Mouse (Mus musculus) cerebellum, adult 9-10 months (tissue): ENCODE results near the gene Tmem164.
"Not testable (repeated sequence)": the region's sequence is repeated elsewhere in the genome, so short reads cannot be mapped to it uniquely, and the experiment has no call there.

Experiments
- DNase-seq: peaks from one replicate; pipeline ENCODE4 v3.0.0; 2022

The Tmem164 gene

DNA sequence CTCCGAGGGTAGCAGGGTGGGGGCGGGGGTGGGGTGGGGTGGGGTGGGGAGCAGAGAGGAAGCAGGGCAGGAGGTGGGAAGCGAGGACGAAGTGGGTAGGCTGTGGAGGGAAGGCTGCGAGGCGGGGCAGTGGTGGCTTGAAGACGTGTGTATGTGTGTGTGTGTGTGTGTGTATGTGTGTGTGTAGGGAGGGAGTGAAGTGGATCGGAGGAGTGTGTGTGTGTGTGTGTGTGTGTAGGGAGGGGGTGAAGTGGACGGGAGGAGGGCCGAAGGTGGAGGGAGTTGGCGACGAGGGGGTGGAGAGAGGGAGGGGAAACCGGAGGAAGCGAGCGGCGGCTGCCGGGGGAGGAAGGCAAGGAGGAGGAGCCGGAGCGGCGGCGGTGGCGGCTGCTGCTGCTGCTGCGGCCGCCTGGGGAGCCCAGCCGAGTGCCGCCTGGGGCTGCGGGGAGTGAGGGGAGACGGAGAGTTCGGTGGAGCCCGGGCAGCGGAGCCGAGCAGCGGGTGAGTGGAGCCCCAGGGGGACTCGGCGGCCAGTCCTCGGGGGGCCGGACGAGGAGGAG, at the start of gene Tmem164:
Gene Tmem164 (plus strand): TSS at position 351 of the 560 bp plus-strand sequence.
- DNase-seq: peak; percentile 66

DNA sequence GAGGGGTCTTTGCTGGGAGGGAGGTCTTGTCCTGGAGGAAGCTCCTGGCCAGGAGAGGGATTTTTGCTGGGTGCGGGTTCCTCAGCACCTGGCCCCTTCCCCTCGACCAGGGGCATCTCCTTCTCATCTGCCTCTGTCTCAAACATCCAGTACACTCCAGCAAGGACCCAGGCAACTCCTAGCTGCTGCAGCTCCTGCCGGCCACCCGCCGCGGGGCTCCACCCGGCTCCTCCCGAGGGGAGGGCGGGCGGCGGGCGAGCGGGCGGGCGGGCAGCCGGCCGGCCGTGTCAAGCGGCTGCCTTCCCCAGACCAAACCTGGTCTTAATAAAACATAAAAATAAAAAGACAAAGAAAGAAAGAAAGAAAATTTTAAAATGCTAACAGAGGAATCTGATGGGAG, 48.2 kb upstream of the Tmem164 start:
- DNase-seq: not testable (repeated sequence)

DNA sequence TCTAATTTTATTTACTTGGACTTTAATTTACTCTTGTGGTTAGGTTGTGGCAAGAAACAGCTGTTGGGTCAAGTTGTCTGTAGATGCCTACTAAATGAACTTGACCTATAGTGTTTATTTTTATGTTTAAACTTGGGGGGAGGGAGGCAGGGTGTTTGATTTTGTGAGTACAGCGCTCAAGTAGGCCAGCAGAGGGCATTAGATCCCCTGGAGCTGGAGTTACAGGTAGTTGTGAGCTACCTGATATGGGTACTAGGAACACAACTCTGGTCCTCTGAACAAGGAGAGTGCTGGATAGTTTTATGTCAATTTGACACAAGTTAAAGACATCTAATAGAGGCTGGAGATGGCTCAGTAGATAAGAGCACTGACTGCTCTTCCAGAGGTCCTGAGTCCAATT, 34.0 kb upstream of the Tmem164 start:
- no peak for DNase-seq

DNA sequence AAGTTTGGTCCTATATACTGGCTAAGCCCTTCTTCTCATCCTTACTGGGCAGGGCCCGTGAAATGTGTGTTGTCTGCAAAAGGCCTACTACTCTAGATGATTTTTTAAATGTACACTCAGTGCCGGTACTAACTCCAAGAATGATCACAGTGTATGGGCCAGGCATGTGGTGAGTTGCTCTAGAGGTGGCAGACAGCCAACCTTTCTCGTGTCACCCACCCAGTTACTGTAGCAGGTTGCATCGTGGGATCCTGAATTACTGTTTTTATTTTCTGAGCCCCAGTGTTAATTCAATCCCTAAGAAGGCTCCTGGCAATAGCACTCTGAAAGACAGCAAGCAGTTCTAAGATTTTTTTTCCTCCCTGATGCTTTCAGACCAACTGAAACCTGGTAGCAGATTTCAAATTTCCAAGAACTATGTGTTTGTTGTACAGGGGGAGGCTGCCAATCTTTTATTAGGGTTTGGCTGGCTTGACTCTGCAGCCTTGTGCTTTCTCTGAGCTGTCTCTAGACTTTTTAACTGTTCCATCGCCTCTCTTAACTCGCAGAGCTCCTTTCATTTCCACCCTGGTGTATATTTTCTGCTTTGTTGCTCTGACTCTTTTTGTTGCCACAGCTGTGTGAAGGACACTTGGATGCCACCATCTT, 31.0 kb upstream of the Tmem164 start:
- DNase-seq: no peak

GRCm38 (mm10) chrX:142664704-142665422, 16.3 kb upstream of the Tmem164 start:
- no peak for DNase-seq

GRCm38 (mm10) chrX:142665423-142665805, 15.8 kb upstream of the Tmem164 start:
- no peak for DNase-seq

- no peak for DNase-seq
Measured at GRCm38 (mm10) chrX:142669312-142670091, 11.7 kb upstream of the Tmem164 start.

DNA sequence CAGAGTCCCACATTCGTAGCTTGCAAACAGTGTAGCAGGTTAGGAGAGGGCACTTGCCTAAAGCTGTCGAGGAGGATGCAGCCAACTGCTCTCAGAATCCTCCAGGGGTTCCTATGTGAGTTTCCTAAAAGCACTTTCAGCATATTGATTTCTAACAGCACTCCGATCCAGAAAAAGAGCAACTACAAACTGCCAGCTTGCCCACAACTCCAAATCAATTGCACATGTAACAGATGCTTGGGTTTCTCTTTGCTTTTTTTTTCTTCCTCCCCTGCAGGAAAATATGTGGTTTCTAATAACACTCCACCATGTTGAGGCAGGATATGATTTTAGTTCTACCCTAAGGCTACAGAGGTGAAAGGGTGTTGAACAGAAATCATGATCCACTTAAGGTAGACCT, 11.1 kb upstream of the Tmem164 start:
- DNase-seq: no peak

GRCm38 (mm10) chrX:142671141-142671540, 10.1 kb upstream of the Tmem164 start:
- DNase-seq: no peak

DNA sequence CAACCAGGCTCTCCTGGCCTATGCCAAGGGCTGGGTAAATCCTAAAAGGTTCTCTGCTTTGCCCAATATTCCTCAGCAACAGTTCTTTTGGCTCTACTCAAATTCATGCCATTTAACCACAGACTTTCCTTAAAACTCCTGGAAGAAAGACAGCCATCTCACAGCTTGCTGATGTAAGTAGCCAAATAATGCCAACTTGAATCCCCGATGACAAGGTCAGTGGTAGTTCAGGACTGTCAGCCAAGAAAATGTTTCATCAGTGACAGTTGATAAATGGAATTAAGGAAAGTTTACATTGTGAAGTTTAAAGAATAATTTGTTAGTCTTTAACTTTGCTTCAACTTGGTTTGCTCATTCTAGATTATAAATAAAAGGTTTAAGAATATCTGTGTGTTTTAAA, 8.5 kb upstream of the Tmem164 start:
- DNase-seq: no peak

DNA sequence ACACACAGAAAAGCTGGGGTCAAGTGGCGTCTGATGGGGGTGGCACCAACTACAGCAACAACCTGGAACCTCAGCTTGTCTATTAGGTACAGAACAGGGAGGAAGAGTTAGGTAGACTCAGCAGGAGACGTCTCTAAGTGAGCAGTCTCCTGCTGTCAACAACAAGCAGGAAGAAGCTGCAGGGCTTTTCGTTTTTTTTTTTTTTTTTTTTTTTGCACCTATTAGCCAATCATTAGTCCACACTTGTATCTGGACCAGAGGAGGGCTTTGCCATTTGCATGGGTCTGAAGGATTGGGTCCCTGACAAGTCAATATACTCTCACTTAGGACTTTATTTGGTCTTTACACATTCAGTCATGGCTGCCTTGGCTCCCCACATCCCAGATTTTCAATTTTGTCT, 4.0 kb upstream of the Tmem164 start:
- no peak for DNase-seq

DNA sequence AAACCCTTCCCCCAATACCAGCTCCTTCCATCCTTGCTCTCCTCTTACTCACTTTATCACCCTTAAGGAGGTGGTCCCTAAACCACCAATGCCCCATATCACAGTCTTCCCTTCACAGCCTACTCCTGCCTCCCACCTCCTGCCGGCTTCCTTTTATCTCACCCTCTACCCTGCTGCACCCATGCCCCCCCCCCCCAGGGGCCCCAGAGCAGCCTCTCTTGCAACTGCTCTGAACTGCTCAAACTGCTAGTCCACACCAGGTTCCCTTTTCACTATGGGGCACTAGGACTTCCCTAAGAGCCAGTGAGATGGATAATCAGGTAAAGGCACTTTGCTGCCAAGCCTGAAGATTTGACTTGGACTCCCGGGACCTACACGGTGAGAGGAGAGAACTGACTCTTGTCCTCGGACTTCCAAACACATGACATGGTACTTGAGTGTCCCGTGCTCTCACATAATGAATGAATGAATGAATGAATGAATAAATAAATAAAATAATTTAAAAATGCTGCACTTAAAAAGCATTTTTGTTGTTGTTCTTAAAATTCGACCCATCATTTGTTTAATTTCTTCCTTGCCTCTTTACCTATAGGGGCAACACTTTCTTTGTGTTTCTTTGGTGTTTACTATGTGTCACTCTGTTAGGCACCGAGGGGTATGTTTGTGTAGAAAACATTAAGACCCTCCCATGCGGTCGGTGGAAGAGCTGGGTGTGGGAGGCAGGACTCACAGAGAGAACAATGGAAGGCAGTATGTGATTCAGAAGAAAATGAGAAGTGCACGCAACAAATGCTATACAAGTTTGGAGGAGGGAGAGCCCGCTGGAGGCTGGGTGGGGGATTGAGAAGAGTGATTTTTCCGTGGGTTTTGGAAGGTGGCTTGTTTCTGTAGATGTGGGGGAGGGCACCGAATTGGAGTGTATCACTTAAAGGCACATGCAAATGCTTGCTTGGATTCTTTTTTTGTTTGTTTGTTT, 2.4 kb upstream of the Tmem164 start:
- no peak for DNase-seq

DNA sequence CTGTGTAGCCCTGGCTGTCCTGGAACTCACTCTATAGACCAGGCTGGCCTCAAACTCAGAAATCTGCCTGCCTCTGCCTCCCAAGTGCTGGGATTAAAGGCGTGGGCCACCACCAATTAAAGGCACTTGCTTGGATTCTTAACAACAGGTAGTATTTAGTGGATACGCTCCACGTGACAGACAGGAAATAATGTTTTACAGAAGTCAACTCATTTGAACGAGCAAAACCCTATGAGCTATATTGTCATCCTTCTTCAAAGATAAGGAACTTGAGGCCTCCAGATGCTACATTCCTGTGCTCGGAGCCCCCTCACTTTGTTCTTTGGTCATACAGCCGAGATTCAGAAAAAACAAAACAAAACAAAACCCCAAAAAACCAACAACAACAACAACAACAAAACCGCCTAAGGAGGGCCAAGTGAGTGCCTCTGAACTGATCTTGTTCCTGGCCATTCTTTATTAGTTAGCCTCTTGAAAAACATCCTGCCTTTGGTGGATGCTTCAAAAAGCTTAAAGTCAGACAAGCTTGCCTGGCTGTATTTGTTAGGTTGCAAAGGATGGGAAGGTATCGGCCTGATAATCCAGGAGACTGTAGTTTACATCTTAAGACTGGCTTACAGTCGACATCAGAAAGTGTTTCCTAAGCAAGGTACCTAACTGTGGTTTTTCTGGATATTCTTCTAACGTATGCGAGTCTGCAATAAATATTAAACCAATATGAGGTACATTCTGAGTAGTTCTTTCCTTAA, 1.5 kb upstream of the Tmem164 start:
- no peak for DNase-seq

- DNase-seq: peak; percentile 51
Measured at GRCm38 (mm10) chrX:142680391-142681055, 683 bp upstream of the Tmem164 start.

DNA sequence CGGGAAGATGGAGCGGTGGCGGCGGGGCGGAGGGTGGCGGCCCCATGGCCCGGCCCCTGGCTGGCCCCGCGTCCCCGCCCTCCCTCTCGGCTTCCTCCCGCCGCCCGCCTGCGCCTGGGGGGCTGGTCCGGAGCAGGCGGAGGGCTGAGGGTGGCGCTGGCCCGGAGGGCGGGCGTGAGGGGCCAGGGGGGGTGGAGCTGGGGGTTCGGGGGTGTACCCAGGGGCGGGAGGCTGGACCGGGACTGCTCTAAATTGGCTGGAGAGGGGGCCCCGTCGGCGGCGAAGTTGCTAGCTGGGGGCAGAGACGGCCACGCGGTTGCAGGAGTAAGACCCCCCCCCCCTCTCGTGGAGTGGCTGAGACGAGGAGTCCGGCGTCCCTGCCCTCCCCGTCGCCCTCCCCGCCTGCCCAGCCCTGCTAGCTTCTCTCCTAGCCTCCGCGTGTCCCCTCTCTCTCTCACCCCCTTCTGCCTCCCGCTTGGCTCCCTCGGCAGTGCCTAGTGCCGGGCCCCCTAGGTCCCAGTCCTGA, 473 bp downstream of the Tmem164 start:
- no peak for DNase-seq

- DNase-seq: peak; percentile 37
Measured at GRCm38 (mm10) chrX:142682176-142682820, 1.1 kb downstream of the Tmem164 start.

DNA sequence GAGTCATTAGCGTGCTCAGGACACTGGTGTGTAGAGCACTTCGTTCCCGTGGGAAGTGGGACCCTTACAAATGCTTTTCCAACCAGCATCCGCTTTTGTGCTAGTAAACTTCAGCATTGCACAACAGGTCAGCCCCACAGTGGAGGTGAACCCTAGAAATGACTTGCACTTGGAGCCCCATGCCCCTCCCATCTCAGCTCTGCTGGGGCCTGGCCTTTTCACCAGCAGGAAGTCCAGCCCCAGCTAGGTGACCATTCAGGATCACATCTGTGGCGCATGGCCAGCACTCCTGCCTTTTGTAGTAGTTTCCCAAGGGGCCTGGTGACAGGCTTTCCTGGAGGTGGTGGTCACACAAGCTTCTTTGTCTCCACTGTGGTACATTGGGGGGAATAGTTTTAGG, 1.8 kb downstream of the Tmem164 start:
- no peak for DNase-seq

DNA sequence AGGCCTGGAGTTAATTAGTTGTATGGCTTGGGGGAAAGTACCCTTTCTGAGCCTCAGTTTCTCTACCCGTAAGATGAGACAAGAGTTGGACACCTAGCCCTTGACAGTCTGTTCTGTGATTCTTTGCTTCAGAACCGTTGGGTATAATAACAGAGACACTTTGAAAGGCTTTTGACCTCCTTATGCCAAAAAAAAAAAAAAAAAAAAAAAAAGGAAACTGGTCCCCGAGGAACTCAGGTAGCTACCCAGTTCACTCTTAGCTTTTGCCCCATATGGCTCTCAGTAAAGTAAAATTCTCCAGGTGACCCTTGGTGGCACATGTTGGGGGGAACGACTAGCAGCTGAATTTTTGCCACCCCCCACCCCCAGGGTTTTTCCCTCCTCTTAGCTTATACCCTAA, 3.5 kb downstream of the Tmem164 start:
- DNase-seq: no peak

DNA sequence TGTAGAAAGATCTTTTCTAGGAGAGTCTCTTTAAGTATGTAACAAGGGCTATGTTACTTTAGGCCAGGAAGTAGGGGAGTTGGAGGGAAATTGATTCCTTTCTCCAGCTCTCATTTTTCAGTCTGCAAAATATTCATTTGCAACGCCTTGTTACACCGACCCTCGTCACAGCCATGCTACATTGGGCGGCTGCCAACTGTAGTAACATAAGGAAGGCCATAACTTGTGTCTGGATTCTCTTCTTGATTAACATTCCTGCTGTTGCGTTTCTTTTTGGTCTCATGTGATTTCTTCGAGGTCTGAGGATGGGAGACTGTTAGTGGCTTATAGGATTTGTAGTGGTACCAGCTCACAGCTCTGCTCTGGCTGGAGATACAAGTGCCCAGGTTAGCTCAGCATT, 4.5 kb downstream of the Tmem164 start:
- DNase-seq: no peak

DNA sequence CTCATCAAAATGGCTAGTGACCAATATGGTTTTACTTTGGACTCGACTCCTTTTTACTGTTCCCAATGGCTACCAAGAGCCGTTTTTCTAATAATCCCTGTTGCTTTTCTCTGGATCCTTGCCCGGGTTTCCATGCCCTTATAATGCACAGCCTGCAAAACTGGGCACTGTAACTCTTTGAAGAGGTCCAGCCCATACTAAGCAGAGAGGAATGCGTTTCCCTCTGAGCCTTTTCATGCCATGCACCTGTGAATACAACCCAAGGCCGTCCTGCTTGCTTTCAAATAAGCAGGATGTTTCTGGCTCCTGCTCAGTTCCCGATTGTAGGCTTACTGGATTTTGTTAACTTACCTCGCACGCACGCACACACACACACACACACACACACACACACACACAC, 7.3 kb downstream of the Tmem164 start:
- DNase-seq: no peak
